Comparison of ENCODE assay signal across 7 mouse cellular contexts in genomic region chr9:82829007-82829689, GRCm38 (mm10). TPM values are rescaled to one million over a fixed set of nuclear protein-coding genes. Genes with fewer than 3 reads are reported as not detected.
DNase-seq lines count a peak whose midpoint lies in the region; ATAC-seq lines count a peak whose summit lies in the region.

Gene Irak1bp1, plus strand, starts transcription at chr9:82829540.

- H3K4me2 ChIP-seq in neural tube, embryonic 11.5 days (ENCODE audit: low read depth), result peak within 1 kb of the TSS; percentile 45

- H3K27me3 ChIP-seq in neural tube, embryonic 11.5 days (ENCODE audit: control insufficient read depth, insufficient read depth, low read length), result no peaks in the 10 kb centered on the region

- no peaks in the 10 kb centered on the region for H3K79me2 ChIP-seq in macrophage (ENCODE audit: inconsistent target)

- no peak for DNase-seq in neural tube, embryonic 11.5 days (ENCODE audit: low spot score)
- no peak for DNase-seq in neural tube, embryonic 10.5 days (ENCODE audit: extremely low spot score, low spot score)
- peak; percentile 22 for DNase-seq in embryo, embryonic 11 days
- peak; percentile 28 for DNase-seq in induced T-regulatory cell, adult 2 months (ENCODE audit: low read depth)
- DNase-seq in right cerebral cortex, adult 2 months (ENCODE audit: low spot score in 2 of 2), result no peak
- no peak for DNase-seq in urinary bladder, adult 18-20 months (ENCODE audit: low spot score in 2 of 2)

- H3K4me1 ChIP-seq in neural tube, embryonic 11.5 days (ENCODE audit: control insufficient read depth, insufficient read depth, low read length), result no peaks in the 10 kb centered on the region

- no peaks in the 10 kb centered on the region for H3K36me3 ChIP-seq in neural tube, embryonic 11.5 days (ENCODE audit: control insufficient read depth, insufficient read depth, low read length)
- no peaks in the 10 kb centered on the region for H3K36me3 ChIP-seq in macrophage (ENCODE audit: inconsistent target)

- peak within 1 kb of the TSS; percentile 83 for H3K9ac ChIP-seq in neural tube, embryonic 11.5 days (ENCODE audit: low read length)

- no peaks in the 10 kb centered on the region for H3K9me3 ChIP-seq in neural tube, embryonic 11.5 days (ENCODE audit: control insufficient read depth, low read length)

- peak; percentile 5 for ATAC-seq in neural tube, embryonic 11.5 days (ENCODE audit: insufficient read depth, low FRiP score, low TSS enrichment)

- peak within 1 kb of the TSS; percentile 86 for H3K27ac ChIP-seq in neural tube, embryonic 11.5 days (ENCODE audit: low read depth, low read length)
- peak within 1 kb of the TSS; percentile 48 for H3K27ac ChIP-seq in macrophage

- peak within 1 kb of the TSS; percentile 71 for H3K4me3 ChIP-seq in neural tube, embryonic 11.5 days (ENCODE audit: low read depth, low read length)
- H3K4me3 ChIP-seq in macrophage (ENCODE audit: inconsistent target), result peak within 1 kb of the TSS; percentile 60

- WGBS in neural tube, embryonic 11.5 days, result 16% methylated on average over 20 of the region's 20 CpGs
- 16% methylated on average over 20 of the region's 20 CpGs for WGBS in macrophage (ENCODE audit: missing documents)

RNA-seq across cellular contexts. Expression of gene Irak1bp1, which starts in this region (rescaled TPM):
- polyA plus RNA-seq in neural tube, embryonic 11.5 days (2014; fragmentation: Nextera tagmentation; extraction: Ambion mirVana), result 27.9 and 28.2 TPM in 2 replicates
- total RNA-seq in macrophage (2018; cell fraction: chromatin; rRNA removed), result 1 to 10 TPM in 8 of 26 experiments, under 1 TPM in 6, not detected in 12; 0.43 to 2.8 (median 1.1) TPM
- 1 to 10 TPM; 1.3 to 5.3 (median 3.1) TPM for total RNA-seq in macrophage (2018; cell fraction: cytosol; rRNA removed)
- total RNA-seq in macrophage (2018; cell fraction: nucleus; rRNA removed), result 1 to 10 TPM in 11 of 26 experiments, under 1 TPM in 15; 0.36 to 4.5 (median 0.84) TPM
- 2.6 to 3.2 TPM (median 2.7 TPM) in 3 replicates for polyA plus RNA-seq in macrophage (2018)

Comparison
In these comparisons a context has a peak if more than half of its experiments do, and no peak if none do; other contexts are left out.
1. DNase-seq: peak in embryo, embryonic 11 days (single experiment) and induced T-regulatory cell, adult 2 months (single experiment); none in neural tube, embryonic 11.5 days (single experiment), neural tube, embryonic 10.5 days (single experiment), right cerebral cortex, adult 2 months (0 of 2) and urinary bladder, adult 18-20 months (0 of 2).